Mouse (Mus musculus) mouse trophoblast stem cell (cell line): ENCODE data around the gene Ppm1e.

Experiments used
- in situ Hi-C, 2 experiments: fragments of 300-500 bp; cut with MseI, MboI; formaldehyde crosslinking; loops; 2 replicates in 1 of 2; 3 replicates in 1 of 2; pipeline ENCODE4 v1.15.1; 2025

Ppm1e gene

GRCm38 (mm10) chr11:87250132-87250531 is 108.7 kb downstream of the Ppm1e start:
- in situ Hi-C loops: no loop called here

GRCm38 (mm10) chr11:87247494-87247866 is 111.3 kb downstream of the Ppm1e start:
- in situ Hi-C loops: no loop called here

- in situ Hi-C loops: no loop called here
Measured at GRCm38 (mm10) chr11:87246724-87247493, 111.9 kb downstream of the Ppm1e start.

GRCm38 (mm10) chr11:87246107-87246651 is 112.6 kb downstream of the Ppm1e start:
- in situ Hi-C loops: no loop called here

- in situ Hi-C loops: no loop called here
Measured at GRCm38 (mm10) chr11:87245171-87245840, 113.5 kb downstream of the Ppm1e start.

- in situ Hi-C loops: no loop called here
Measured at GRCm38 (mm10) chr11:87241256-87241655, 117.6 kb downstream of the Ppm1e start.

GRCm38 (mm10) chr11:87240833-87241215 is 118.0 kb downstream of the Ppm1e start:
- in situ Hi-C loops: no loop called here

- in situ Hi-C loops: no loop called here
Measured at GRCm38 (mm10) chr11:87240141-87240832, 118.5 kb downstream of the Ppm1e start.

- in situ Hi-C loops: no loop called here
Measured at GRCm38 (mm10) chr11:87238891-87239530, 119.8 kb downstream of the Ppm1e start.

- in situ Hi-C loops: no loop called here
Measured at GRCm38 (mm10) chr11:87235486-87235872, 123.3 kb downstream of the Ppm1e start.

GRCm38 (mm10) chr11:87234743-87235485 is 123.9 kb downstream of the Ppm1e start:
- in situ Hi-C loops: no loop called here

- in situ Hi-C loops: no loop called here
Measured at GRCm38 (mm10) chr11:87233377-87233776, 125.4 kb downstream of the Ppm1e start.

- in situ Hi-C loops: no loop called here
Measured at GRCm38 (mm10) chr11:87227056-87227455, 131.8 kb downstream of the Ppm1e start.

- in situ Hi-C loops: no loop called here
Measured at GRCm38 (mm10) chr11:87222686-87223085, 136.1 kb downstream of the Ppm1e start.

- in situ Hi-C loops: loop anchor here in 1 of 2 experiments (10.0 kb wide), 1 partner anchor 182 kb away; no protein-coding TSS in a partner anchor
Measured at GRCm38 (mm10) chr11:87212313-87212712, 146.5 kb downstream of the Ppm1e start.
